Mouse (Mus musculus) thymus, adult 2 months (tissue): ENCODE data around the gene Catsper2. TPM values are rescaled to one million over a fixed set of nuclear protein-coding genes. Genes with fewer than 3 reads are reported as not detected.
A peak's percentile ranks its signal among the peaks of the same experiment; 100 is the strongest.

Experiments
- DNase-seq: peaks from one replicate; pipeline ENCODE4 v3.0.0; 2021
- H3K27ac ChIP-seq: fragments of 200-500 bp; 2 replicates; pipeline ENCODE4 v1.5.1; 2012; ENCODE audit warnings: low read length, control low read depth; ENCODE audit not compliant: control insufficient read depth, insufficient read depth
- H3K27me3 ChIP-seq: fragments of 200-500 bp; 2 replicates; pipeline ENCODE4 v1.6.1; 2012; ENCODE audit warnings: mild to moderate bottlenecking, low read length, moderate library complexity, mixed read lengths; ENCODE audit not compliant: control insufficient read depth, insufficient read depth
- H3K36me3 ChIP-seq: fragments of 200-500 bp; 2 replicates; pipeline ENCODE4 v1.6.1; 2012; ENCODE audit warnings: mild to moderate bottlenecking, low read length, moderate library complexity; ENCODE audit not compliant: control insufficient read depth, insufficient read depth
- H3K4me1 ChIP-seq: fragments of 200-500 bp; replicated peaks from 2 replicates; pipeline ENCODE4 v1.6.1; 2012; ENCODE audit warnings: low read length; ENCODE audit not compliant: control insufficient read depth, insufficient read depth
- H3K4me3 ChIP-seq: fragments of 200-500 bp; 2 replicates; pipeline ENCODE4 v1.5.1; 2012; ENCODE audit warnings: mild to moderate bottlenecking, low read length, control low read depth, moderate library complexity; ENCODE audit not compliant: control insufficient read depth, insufficient read depth
- CTCF ChIP-seq: fragments of 200-500 bp; IDR thresholded peaks from 2 replicates; pipeline ENCODE4 v1.5.1; 2012; ENCODE audit warnings: mild to moderate bottlenecking, control low read depth, low read length, moderate library complexity, borderline replicate concordance; ENCODE audit not compliant: control insufficient read depth, poor library complexity, insufficient read depth; ENCODE audit errors: extremely low read depth
- POLR2A ChIP-seq: fragments of 200-500 bp; IDR thresholded peaks from 2 replicates; pipeline ENCODE4 v1.6.1; 2012; ENCODE audit warnings: mild to moderate bottlenecking, low read length, control low read depth, moderate library complexity; ENCODE audit not compliant: control insufficient read depth, poor library complexity, insufficient read depth; ENCODE audit errors: extremely low read depth
- WGBS: fragments of 180-500 bp; shearing (Covaris S2); methylation state at CpG from one replicate; pipeline ENCODE4 v1.1.7; 2018; 5-methylcytosine and 5-hydroxymethylcytosine counted together
- polyA plus RNA-seq: library from polyadenylated mRNA; depleted of rRNA; stranded (reverse); fragments of >200 nt; gene quantifications from 2 replicates; pipeline ENCODE4 v1.2.3, GENCODE M21; 2012

The Catsper2 gene
- polyA plus RNA-seq, 1 experiment, result 2.6 TPM

DNA sequence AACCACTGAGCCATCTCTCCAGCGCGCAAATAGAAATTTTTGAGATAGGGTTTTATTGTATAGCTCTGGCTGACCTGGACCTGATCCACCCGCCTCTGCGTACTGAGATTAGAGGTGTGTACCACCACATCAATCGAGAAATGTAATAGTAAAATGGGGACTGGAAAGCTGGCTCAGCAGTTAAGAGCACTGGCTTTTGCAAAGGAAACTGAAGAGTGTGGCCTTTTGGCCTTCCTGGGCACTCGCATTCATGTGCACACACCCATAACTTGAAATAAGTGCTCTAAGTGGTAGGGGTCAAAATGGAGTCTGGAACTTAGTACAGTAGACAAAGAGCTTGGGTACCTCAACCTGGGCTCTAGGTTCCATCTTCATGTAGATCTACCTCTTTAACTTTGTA lies 2.8 kb upstream of the Catsper2 start:
- Histone ChIP-seq H3K4me3 (no peak overlapping the region), H3K36me3 (peaks cover 12% of the 10 kb centered on the region; the same call in 1 of the 2 replicates), H3K27ac (no peak overlapping the region), H3K27me3 (no peaks in the 10 kb centered on the region), H3K4me1 (peaks cover 7% of the 10 kb centered on the region)
- TF ChIP-seq POLR2A (no peak), CTCF (no peak)
- DNase-seq, result no peak
- WGBS, result 91% methylated on average over 6 of the region's 6 CpGs

GRCm38 (mm10) chr2:121415591-121415990 lies 2.0 kb upstream of the Catsper2 start:
- Histone ChIP-seq H3K4me3 (no peak overlapping the region), H3K27ac (no peak overlapping the region), H3K27me3 (no peaks in the 10 kb centered on the region), H3K4me1 (peaks cover 7% of the 10 kb centered on the region), H3K36me3 (peaks cover 11% of the 10 kb centered on the region; the same call in 1 of the 2 replicates)
- DNase-seq, result no peak
- TF ChIP-seq POLR2A, result no peak
- TF ChIP-seq CTCF, result no peak
- 89% methylated on average over 3 of the region's 3 CpGs for WGBS

- 34% methylated on average over 3 of the region's 3 CpGs for WGBS
- TF ChIP-seq POLR2A (no peak), CTCF (no peak)
- no peak for DNase-seq
- Histone ChIP-seq H3K4me1 (peaks cover 7% of the 10 kb centered on the region), H3K36me3 (peaks cover 9% of the 10 kb centered on the region; the same call in 1 of the 2 replicates), H3K4me3 (no peak overlapping the region), H3K27ac (no peak overlapping the region), H3K27me3 (no peaks in the 10 kb centered on the region)
Measured at GRCm38 (mm10) chr2:121415103-121415502, 1.5 kb upstream of the Catsper2 start.

- WGBS, result 1% methylated on average over 32 of the region's 32 CpGs
- no peak for TF ChIP-seq CTCF
- no peak for TF ChIP-seq POLR2A
- peak; percentile 52 for DNase-seq
Measured at GRCm38 (mm10) chr2:121414139-121414685, 620 bp upstream of the Catsper2 start.

DNA sequence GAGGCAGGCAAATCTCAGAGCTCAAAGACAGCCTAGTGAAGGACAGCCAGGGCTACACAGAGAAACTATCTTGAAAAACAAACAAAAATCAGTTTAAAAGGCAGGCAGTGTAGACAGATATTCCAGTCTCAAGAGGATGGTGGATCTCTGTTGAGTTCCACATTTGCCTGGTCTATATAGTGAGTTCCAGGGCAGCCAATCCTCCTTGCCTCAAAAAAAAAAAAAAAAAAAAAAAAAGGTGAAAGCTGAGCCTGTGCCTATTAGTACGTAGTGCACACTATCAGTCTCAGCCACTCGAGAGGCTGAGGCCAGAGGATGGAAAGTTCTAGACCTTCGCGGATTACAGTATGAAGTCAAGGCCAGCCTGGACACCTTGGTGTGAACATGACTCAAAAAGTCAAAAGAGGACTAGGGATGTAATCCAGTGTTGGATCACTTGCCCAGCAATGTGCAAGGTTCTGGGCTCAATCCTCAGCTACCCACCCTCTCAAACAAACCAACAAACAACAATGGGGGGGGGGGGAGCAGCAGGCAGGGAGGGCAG lies 677 bp downstream of the Catsper2 start:
- DNase-seq, result no peak
- 11% methylated on average over 4 of the region's 4 CpGs for WGBS

More at GRCm38 (mm10) chr2:121414139-121414685, 620 bp upstream of the Catsper2 start:
- Histone ChIP-seq H3K27ac (peak overlapping the region; percentile 55), H3K4me3 (peak overlapping the region; percentile 87), H3K4me1 (peaks cover 7% of the 10 kb centered on the region), H3K36me3 (peaks cover 9% of the 10 kb centered on the region; the same call in 1 of the 2 replicates), H3K27me3 (no peaks in the 10 kb centered on the region)

GRCm38 (mm10) chr2:121408160-121408559 lies 5.4 kb downstream of the Catsper2 start:
- H3K27ac ChIP-seq, result no peak overlapping the region
- 42% methylated on average over 4 of the region's 4 CpGs for WGBS

More for the DNA sequence above, 677 bp downstream of the Catsper2 start:
- peak overlapping the region; percentile 62 for H3K27ac ChIP-seq
- H3K27me3 ChIP-seq, result no peaks in the 10 kb centered on the region
- H3K4me1 ChIP-seq, result peaks cover 7% of the 10 kb centered on the region
- no peak for TF ChIP-seq POLR2A
- no peak for TF ChIP-seq CTCF
- H3K36me3 ChIP-seq, result no peaks in the 10 kb centered on the region
- H3K4me3 ChIP-seq, result peak overlapping the region; percentile 75

More at GRCm38 (mm10) chr2:121408160-121408559, 5.4 kb downstream of the Catsper2 start:
- Histone ChIP-seq H3K4me3 (no peak overlapping the region), H3K4me1 (peaks cover 3% of the 10 kb centered on the region), H3K27me3 (no peaks in the 10 kb centered on the region), H3K36me3 (no peaks in the 10 kb centered on the region)
- peak; percentile 60 for DNase-seq
- TF ChIP-seq CTCF, result no peak
- TF ChIP-seq POLR2A, result no peak
